29 mouse cellular contexts compared by ENCODE assay signal in genomic region chr1:151726358-151726757, GRCm38 (mm10).
"Had no signal": no experiment of that assay in that cellular context is flagged by ENCODE, and none has a peak within 500 bp of the region (broad histone marks: within the 10 kb centered on the region; RNA-seq: fewer than 3 reads in every experiment).

No protein-coding gene starts in this region.

- H3K27ac ChIP-seq: embryonic facial prominence, embryonic 10.5 days; embryonic facial prominence, embryonic 12.5 days; embryonic facial prominence, embryonic 13.5 days; embryonic facial prominence, embryonic 15.5 days; forebrain, embryonic 10.5 days; forebrain, embryonic 12.5 days; forebrain, embryonic 13.5 days; forebrain, embryonic 15.5 days; gastrocnemius, adult 2 months; heart, adult 2 months had no signal

- H3K4me1 ChIP-seq: embryonic facial prominence, embryonic 12.5 days; embryonic facial prominence, embryonic 13.5 days; embryonic facial prominence, embryonic 15.5 days; forebrain, embryonic 10.5 days; forebrain, embryonic 12.5 days had no signal

- H3K4me3 ChIP-seq: embryonic facial prominence, embryonic 10.5 days; embryonic facial prominence, embryonic 12.5 days; embryonic facial prominence, embryonic 13.5 days; embryonic facial prominence, embryonic 15.5 days; erythroblast, embryonic 14.5 days; forebrain, embryonic 10.5 days; forebrain, embryonic 12.5 days; forebrain, embryonic 13.5 days; forebrain, embryonic 15.5 days; gastrocnemius, adult 2 months; heart, adult 2 months had no signal

- H3K36me3 ChIP-seq: embryonic facial prominence, embryonic 10.5 days; embryonic facial prominence, embryonic 12.5 days; embryonic facial prominence, embryonic 13.5 days; embryonic facial prominence, embryonic 15.5 days; forebrain, embryonic 10.5 days; forebrain, embryonic 12.5 days; forebrain, embryonic 15.5 days had no signal

- ATAC-seq: forebrain, embryonic 13.5 days; forebrain, embryonic 14.5 days; forebrain, embryonic 15.5 days; forebrain, embryonic 16.5 days; forebrain, postnatal 0 days had no signal

- H3K27me3 ChIP-seq: embryonic facial prominence, embryonic 12.5 days; embryonic facial prominence, embryonic 13.5 days; embryonic facial prominence, embryonic 15.5 days; forebrain, embryonic 12.5 days; forebrain, embryonic 13.5 days; forebrain, embryonic 15.5 days had no signal

- DNase-seq: cerebellum, adult 2 months; cerebellum, adult 8-10 months; cerebellum, adult 9-10 months; cerebellum, adult 9-11 months; cerebellum, postnatal 10 days; cerebellum, postnatal 14 days; cerebellum, postnatal 25 days; cerebellum, postnatal 36 days; embryo, embryonic 11 days; forebrain, postnatal 0 days; gastrocnemius, adult 2 months; gastrocnemius, postnatal 10 days; gastrocnemius, postnatal 14 days; gastrocnemius, postnatal 25 days; gastrocnemius, postnatal 36 days; heart, adult 11 months; heart, adult 18-20 months; heart, adult 2 months had no signal

- H3K9ac ChIP-seq: embryonic facial prominence, embryonic 12.5 days; embryonic facial prominence, embryonic 13.5 days; embryonic facial prominence, embryonic 15.5 days; forebrain, embryonic 12.5 days; forebrain, embryonic 13.5 days; forebrain, embryonic 15.5 days; forebrain, postnatal 0 days had no signal

- H3K9me3 ChIP-seq: embryonic facial prominence, embryonic 10.5 days; embryonic facial prominence, embryonic 12.5 days; embryonic facial prominence, embryonic 13.5 days; embryonic facial prominence, embryonic 15.5 days; forebrain, embryonic 10.5 days; forebrain, embryonic 12.5 days; forebrain, embryonic 13.5 days; forebrain, embryonic 15.5 days had no signal

- H3K4me2 ChIP-seq: embryonic facial prominence, embryonic 12.5 days; embryonic facial prominence, embryonic 13.5 days; embryonic facial prominence, embryonic 15.5 days; forebrain, embryonic 12.5 days; forebrain, embryonic 13.5 days; forebrain, embryonic 15.5 days had no signal
